Comparison of ENCODE assay signal across 11 mouse cellular contexts in genomic region chr11:46073850-46074688, GRCm38 (mm10). TPM values are rescaled to one million over a fixed set of nuclear protein-coding genes. Genes with fewer than 3 reads are reported as not detected.
A peak's percentile ranks its signal among the peaks of the same experiment; 100 is the strongest.
DNase-seq lines count a peak whose midpoint lies in the region; ATAC-seq and TF ChIP-seq lines count a peak whose summit lies in the region.
"Had no signal": no experiment of that assay in that cellular context is flagged by ENCODE, and none has a peak within 500 bp of the region (broad histone marks: within the 10 kb centered on the region; RNA-seq: fewer than 3 reads in every experiment).

No protein-coding gene starts in this region.

- no peak for ATAC-seq in heart, embryonic 12.5 days (ENCODE audit: insufficient number of reproducible peaks, low FRiP score)
- no peak for ATAC-seq in lung, embryonic 14.5 days (ENCODE audit: insufficient read depth)
- ATAC-seq in embryonic facial prominence, embryonic 15.5 days (ENCODE audit: insufficient number of reproducible peaks, low FRiP score, low TSS enrichment, low read depth), result no peak
- ATAC-seq in forebrain, embryonic 12.5 days (ENCODE audit: low FRiP score), result no peak

- DNase-seq in heart, postnatal 25 days (ENCODE audit: low spot score), result no peak
- no peak for DNase-seq in lung, embryonic 14.5 days
- no peak for DNase-seq in lung, adult 2 months
- no peak for DNase-seq in neural tube, embryonic 10.5 days (ENCODE audit: extremely low spot score, low spot score)
- DNase-seq: adrenal gland, postnatal 14 days; right cerebral cortex, postnatal 14 days had no signal

- no peak for TF ChIP-seq POLR2A in lung, adult 2 months (IDR thresholded peaks at IDR 0.05; ENCODE audit: borderline replicate concordance, extremely low read depth, low read depth, low read length)
- no peak for TF ChIP-seq POLR2A in small intestine, adult 2 months (IDR thresholded peaks at IDR 0.05; ENCODE audit: low read depth, low read length)

- WGBS in heart, embryonic 12.5 days, result 88% methylated on average over 17 of the region's 17 CpGs
- WGBS in lung, embryonic 14.5 days, result 84% methylated on average over 17 of the region's 17 CpGs
- 76% methylated on average over 17 of the region's 17 CpGs for WGBS in lung, adult 2 months
- WGBS in embryonic facial prominence, embryonic 15.5 days, result 68% methylated on average over 17 of the region's 17 CpGs
- 78% methylated on average over 17 of the region's 17 CpGs for WGBS in small intestine, adult 2 months
- 87% methylated on average over 17 of the region's 17 CpGs for WGBS in forebrain, embryonic 12.5 days

- peaks cover 66% of the 10 kb centered on the region for H3K36me3 ChIP-seq in heart, embryonic 12.5 days
- peaks cover 54% of the 10 kb centered on the region for H3K36me3 ChIP-seq in lung, embryonic 14.5 days (ENCODE audit: insufficient read depth)
- no peaks in the 10 kb centered on the region; the same call in 1 of the 2 replicates for H3K36me3 ChIP-seq in embryonic facial prominence, embryonic 15.5 days
- peaks cover 2% of the 10 kb centered on the region for H3K36me3 ChIP-seq in small intestine, adult 2 months (ENCODE audit: control insufficient read depth, insufficient read depth, low read length)
- no peaks in the 10 kb centered on the region for H3K36me3 ChIP-seq in forebrain, embryonic 12.5 days (replicated peaks)

- 0 out of 2 replicates have a peak, but pooled peaks cover 7% of the 10 kb centered on the region for H3K9me3 ChIP-seq in heart, embryonic 12.5 days (replicated peaks)
- H3K9me3 ChIP-seq in lung, embryonic 14.5 days (ENCODE audit: low read depth, low read length), result no peaks in the 10 kb centered on the region
- no peaks in the 10 kb centered on the region for H3K9me3 ChIP-seq in embryonic facial prominence, embryonic 15.5 days (replicated peaks)
- H3K9me3 ChIP-seq in forebrain, embryonic 12.5 days, result 0 out of 2 replicates have a peak, but pooled peaks cover 5% of the 10 kb centered on the region
- H3K9me3 ChIP-seq: hindbrain, embryonic 13.5 days had no signal

- H3K27ac ChIP-seq in heart, embryonic 12.5 days (ENCODE audit: poor library complexity, severe bottlenecking), result peak overlapping the region; percentile 58
- H3K27ac ChIP-seq in lung, embryonic 14.5 days (ENCODE audit: low read depth), result peak overlapping the region; percentile 69; the same call in 1 of the 2 replicates
- H3K27ac ChIP-seq in embryonic facial prominence, embryonic 15.5 days (replicated peaks), result peak overlapping the region; percentile 71
- H3K27ac ChIP-seq in small intestine, adult 2 months (ENCODE audit: insufficient read depth, low read depth, low read length), result peak overlapping the region; percentile 52
- H3K27ac ChIP-seq in forebrain, embryonic 12.5 days, result no peak overlapping the region
- H3K27ac ChIP-seq: hindbrain, embryonic 13.5 days had no signal

- no peak overlapping the region for H3K4me2 ChIP-seq in heart, embryonic 12.5 days
- H3K4me2 ChIP-seq in lung, embryonic 14.5 days, result no peak overlapping the region
- no peak overlapping the region for H3K4me2 ChIP-seq in embryonic facial prominence, embryonic 15.5 days (replicated peaks)
- no peak overlapping the region for H3K4me2 ChIP-seq in forebrain, embryonic 12.5 days
- H3K4me2 ChIP-seq: hindbrain, embryonic 13.5 days had no signal

- no peak for TF ChIP-seq CTCF in lung, embryonic 14.5 days (IDR thresholded peaks at IDR 0.05; ENCODE audit: low read depth)
- TF ChIP-seq CTCF in lung, adult 2 months (IDR thresholded peaks at IDR 0.05; ENCODE audit: insufficient read depth, low read length), result no peak
- no peak for TF ChIP-seq CTCF in small intestine, adult 2 months (IDR thresholded peaks at IDR 0.05; ENCODE audit: extremely low read depth, insufficient read length, insufficient replicate concordance, low read depth, low read length)

- H3K9ac ChIP-seq in heart, embryonic 12.5 days, result peak overlapping the region; percentile 22; the same call in 1 of the 2 replicates
- no peak overlapping the region for H3K9ac ChIP-seq in lung, embryonic 14.5 days
- H3K9ac ChIP-seq in embryonic facial prominence, embryonic 15.5 days, result no peak overlapping the region
- no peak overlapping the region for H3K9ac ChIP-seq in forebrain, embryonic 12.5 days
- H3K9ac ChIP-seq: hindbrain, embryonic 13.5 days had no signal

- intact Hi-C loops in heart, postnatal 25 days (cut with DNase I), result no loop called here

- peaks cover 77% of the 10 kb centered on the region for H3K4me1 ChIP-seq in heart, embryonic 12.5 days (replicated peaks)
- H3K4me1 ChIP-seq in lung, embryonic 14.5 days (ENCODE audit: insufficient read depth), result peaks cover 21% of the 10 kb centered on the region
- peaks cover 30% of the 10 kb centered on the region for H3K4me1 ChIP-seq in lung, adult 2 months (ENCODE audit: control insufficient read depth, insufficient read depth, low read length)
- H3K4me1 ChIP-seq in embryonic facial prominence, embryonic 15.5 days, result peaks cover 40% of the 10 kb centered on the region
- peaks cover 7% of the 10 kb centered on the region; the same call in 1 of the 2 replicates for H3K4me1 ChIP-seq in small intestine, adult 2 months (ENCODE audit: control insufficient read depth, insufficient read depth, insufficient read length, low read length)
- H3K4me1 ChIP-seq in forebrain, embryonic 12.5 days, result peaks cover 11% of the 10 kb centered on the region

- no peaks in the 10 kb centered on the region for H3K27me3 ChIP-seq in heart, embryonic 12.5 days (replicated peaks)
- no peaks in the 10 kb centered on the region for H3K27me3 ChIP-seq in lung, embryonic 14.5 days (ENCODE audit: insufficient read depth, low read length)
- no peaks in the 10 kb centered on the region for H3K27me3 ChIP-seq in embryonic facial prominence, embryonic 15.5 days
- no peaks in the 10 kb centered on the region for H3K27me3 ChIP-seq in small intestine, adult 2 months (ENCODE audit: control insufficient read depth, insufficient read depth, low read length)
- H3K27me3 ChIP-seq in forebrain, embryonic 12.5 days, result no peaks in the 10 kb centered on the region
- H3K27me3 ChIP-seq: hindbrain, embryonic 13.5 days had no signal

- no peak overlapping the region for H3K4me3 ChIP-seq in heart, embryonic 12.5 days
- no peak overlapping the region for H3K4me3 ChIP-seq in lung, embryonic 14.5 days (ENCODE audit: low read depth, low read length)
- H3K4me3 ChIP-seq in lung, adult 2 months (replicated peaks; ENCODE audit: extremely low read depth, low read depth, low read length), result no peak overlapping the region
- H3K4me3 ChIP-seq in embryonic facial prominence, embryonic 15.5 days (replicated peaks), result no peak overlapping the region
- no peak overlapping the region for H3K4me3 ChIP-seq in small intestine, adult 2 months (ENCODE audit: low read depth, low read length)
- H3K4me3 ChIP-seq in forebrain, embryonic 12.5 days (replicated peaks), result no peak overlapping the region
- H3K4me3 ChIP-seq: hindbrain, embryonic 13.5 days had no signal

RNA-seq across cellular contexts. Expression of gene Adam19, which starts 18.3 kb away (rescaled TPM):
- 44.2 and 48.3 TPM in 2 replicates for polyA plus RNA-seq in heart, embryonic 12.5 days (2016; fragmentation: Nextera tagmentation; extraction: Ambion mirVana)
- 10 to 100 TPM; 36.2 to 78.2 TPM for total RNA-seq in heart, postnatal 25 days (2021)
- 25.4 and 27.0 TPM in 2 replicates for polyA plus RNA-seq in lung, embryonic 14.5 days (2014; fragmentation: Nextera tagmentation; extraction: Ambion mirVana)
- 24.3 and 29.4 TPM in 2 replicates for polyA plus RNA-seq in lung, adult 2 months (2012; rRNA removed)
- 13.4 and 14.1 TPM in 2 replicates for polyA plus RNA-seq in embryonic facial prominence, embryonic 15.5 days (2015; fragmentation: Nextera tagmentation; extraction: Ambion mirVana)
- polyA plus RNA-seq in small intestine, adult 2 months (2012; rRNA removed), result 4.4 and 6.8 TPM in 2 replicates
- polyA plus RNA-seq in forebrain, embryonic 12.5 days (2016; fragmentation: Nextera tagmentation; extraction: Ambion mirVana), result 9.7 and 10.2 TPM in 2 replicates

RNA-seq across cellular contexts. Expression of gene Gm12166, which starts 21.9 kb away (rescaled TPM):
- polyA plus RNA-seq in heart, embryonic 12.5 days (2016; fragmentation: Nextera tagmentation; extraction: Ambion mirVana), result 3.4 and 4.0 TPM in 2 replicates
- 1 to 10 TPM; 1.6 to 1.9 TPM for total RNA-seq in heart, postnatal 25 days (2021)
- 4.9 and 6.1 TPM in 2 replicates for polyA plus RNA-seq in lung, embryonic 14.5 days (2014; fragmentation: Nextera tagmentation; extraction: Ambion mirVana)
- polyA plus RNA-seq in lung, adult 2 months (2012; rRNA removed), result 16.8 and 19.8 TPM in 2 replicates
- polyA plus RNA-seq in embryonic facial prominence, embryonic 15.5 days (2015; fragmentation: Nextera tagmentation; extraction: Ambion mirVana), result 3.9 and 7.7 TPM in 2 replicates
- 12.6 and 25.3 TPM in 2 replicates for polyA plus RNA-seq in small intestine, adult 2 months (2012; rRNA removed)
- polyA plus RNA-seq in forebrain, embryonic 12.5 days (2016; fragmentation: Nextera tagmentation; extraction: Ambion mirVana), result 3.1 and 3.2 TPM in 2 replicates
